Mouse (Mus musculus) liver, embryonic 12.5 days (tissue): ENCODE measurements around the gene Tbx6. TPM values are rescaled to one million over a fixed set of nuclear protein-coding genes. Genes with fewer than 3 reads are reported as not detected.

ENCODE experiments used
- ATAC-seq: fragments of 200-750 bp; cut with Nextera tagmentation; 2 replicates; pipeline ENCODE4 v1.8.0; 2017; ENCODE audit warnings: moderate number of reproducible peaks, mild to moderate bottlenecking, moderate library complexity
- H3K27ac ChIP-seq: fragments of 300-500 bp; sonication (generic); 2 replicates; pipeline ENCODE4 v1.5.1; 2016; ENCODE audit warnings: mild to moderate bottlenecking
- H3K27me3 ChIP-seq: fragments of 300-500 bp; sonication (generic); replicated peaks from 2 replicates; pipeline ENCODE4 v1.6.1; 2016; ENCODE audit warnings: mild to moderate bottlenecking, moderate library complexity
- H3K36me3 ChIP-seq: fragments of 300-500 bp; sonication (generic); 2 replicates; pipeline ENCODE4 v1.6.1; 2016; ENCODE audit warnings: mild to moderate bottlenecking, moderate library complexity
- H3K4me1 ChIP-seq: fragments of 300-500 bp; sonication (generic); 2 replicates; pipeline ENCODE4 v1.6.1; 2016
- H3K4me2 ChIP-seq: fragments of 300-500 bp; sonication (generic); 2 replicates; pipeline ENCODE4 v1.6.1; 2016; ENCODE audit warnings: mild to moderate bottlenecking, moderate library complexity
- H3K4me3 ChIP-seq: fragments of 300-500 bp; sonication (generic); 2 replicates; pipeline ENCODE4 v1.5.1; 2016; ENCODE audit warnings: mild to moderate bottlenecking, moderate library complexity
- H3K9ac ChIP-seq: fragments of 300-500 bp; sonication (generic); 2 replicates; pipeline ENCODE4 v1.6.1; 2016; ENCODE audit warnings: mild to moderate bottlenecking, moderate library complexity
- H3K9me3 ChIP-seq: fragments of 300-500 bp; sonication (generic); replicated peaks from 2 replicates; pipeline ENCODE4 v1.6.1; 2016; ENCODE audit warnings: mild to moderate bottlenecking, moderate library complexity
- WGBS: fragments of 180-500 bp; shearing (Covaris S2); methylation state at CpG from one replicate; pipeline ENCODE4 v1.1.7; 2016; ENCODE audit not compliant: insufficient replicate concordance; 5-methylcytosine and 5-hydroxymethylcytosine counted together
- polyA plus RNA-seq: library from polyadenylated mRNA; unstranded; fragments of >200 nt; fragmentation: Nextera tagmentation; extraction: Ambion mirVana; gene quantifications from 2 replicates; pipeline ENCODE4 v1.2.1, GENCODE M21; 2016

The Tbx6 gene
- polyA plus RNA-seq, 1 experiment from 2014 or later, result 0.33 TPM

GRCm38 (mm10) chr7:126784469-126784868 lies 3.2 kb downstream of the Tbx6 start:
- Histone ChIP-seq H3K4me2 (no peak overlapping the region), H3K27me3 (no peaks in the 10 kb centered on the region), H3K36me3 (peaks cover 71% of the 10 kb centered on the region), H3K9me3 (no peaks in the 10 kb centered on the region), H3K27ac (no peak overlapping the region), H3K4me3 (no peak overlapping the region), H3K4me1 (peaks cover 34% of the 10 kb centered on the region), H3K9ac (no peak overlapping the region)
- 82% methylated on average over 7 of the region's 7 CpGs for WGBS
- ATAC-seq, result no peak

- Histone ChIP-seq H3K4me2 (no peak overlapping the region), H3K4me3 (no peak overlapping the region), H3K27ac (no peak overlapping the region), H3K27me3 (no peaks in the 10 kb centered on the region), H3K36me3 (peaks cover 77% of the 10 kb centered on the region), H3K4me1 (peaks cover 32% of the 10 kb centered on the region), H3K9ac (no peak overlapping the region), H3K9me3 (no peaks in the 10 kb centered on the region)
- no peak for ATAC-seq
- 78% methylated on average over 4 of the region's 4 CpGs for WGBS
Measured at GRCm38 (mm10) chr7:126785056-126785455, 3.8 kb downstream of the Tbx6 start.

GRCm38 (mm10) chr7:126786142-126786541 lies 4.9 kb downstream of the Tbx6 start:
- H3K27ac ChIP-seq, result no peak overlapping the region
- H3K36me3 ChIP-seq, result peaks cover 85% of the 10 kb centered on the region
- H3K4me2 ChIP-seq, result no peak overlapping the region
- H3K9ac ChIP-seq, result no peak overlapping the region
- peaks cover 32% of the 10 kb centered on the region for H3K4me1 ChIP-seq
- H3K4me3 ChIP-seq, result no peak overlapping the region
- no peaks in the 10 kb centered on the region for H3K9me3 ChIP-seq
- ATAC-seq, result no peak
- no peaks in the 10 kb centered on the region for H3K27me3 ChIP-seq
- 86% methylated on average over 14 of the region's 14 CpGs for WGBS

GRCm38 (mm10) chr7:126789141-126789540 lies 7.9 kb downstream of the Tbx6 start:
- no peak overlapping the region for H3K4me2 ChIP-seq
- 87% methylated on average over 4 of the region's 4 CpGs for WGBS
- no peak overlapping the region for H3K4me3 ChIP-seq
- no peaks in the 10 kb centered on the region for H3K9me3 ChIP-seq
- H3K9ac ChIP-seq, result no peak overlapping the region
- H3K4me1 ChIP-seq, result peaks cover 37% of the 10 kb centered on the region
- no peak overlapping the region for H3K27ac ChIP-seq
- peaks cover 72% of the 10 kb centered on the region for H3K36me3 ChIP-seq
- no peak for ATAC-seq
- no peaks in the 10 kb centered on the region for H3K27me3 ChIP-seq

GRCm38 (mm10) chr7:126791851-126792720 lies 10.8 kb downstream of the Tbx6 start, which contains the start of gene Ppp4c:
TSS of gene Ppp4c (minus strand) at chr7:126792496.
- Histone ChIP-seq H3K4me2 (peak within 1 kb of the TSS; percentile 92), H3K4me3 (peak within 1 kb of the TSS; percentile 93), H3K27me3 (no peaks in the 10 kb centered on the region), H3K9me3 (no peaks in the 10 kb centered on the region), H3K9ac (peak within 1 kb of the TSS; percentile 96), H3K4me1 (peaks cover 67% of the 10 kb centered on the region), H3K36me3 (peaks cover 71% of the 10 kb centered on the region), H3K27ac (peak within 1 kb of the TSS; percentile 93)
- under 1% methylated on average over 81 of the region's 83 CpGs for WGBS
- ATAC-seq, result peak; percentile 91

- 20% methylated on average over 11 of the region's 11 CpGs for WGBS
- no peaks in the 10 kb centered on the region for H3K9me3 ChIP-seq
- H3K4me1 ChIP-seq, result peaks cover 75% of the 10 kb centered on the region
- peak overlapping the region; percentile 93 for H3K27ac ChIP-seq
- peak overlapping the region; percentile 92 for H3K4me2 ChIP-seq
- H3K27me3 ChIP-seq, result no peaks in the 10 kb centered on the region
- peaks cover 70% of the 10 kb centered on the region for H3K36me3 ChIP-seq
- ATAC-seq, result peak; percentile 9; the same call in 1 of the 2 replicates
- H3K4me3 ChIP-seq, result peak overlapping the region; percentile 93
- H3K9ac ChIP-seq, result peak overlapping the region; percentile 96
Measured at GRCm38 (mm10) chr7:126792721-126793443, 11.6 kb downstream of the Tbx6 start.

GRCm38 (mm10) chr7:126793456-126794270 lies 12.4 kb downstream of the Tbx6 start:
- Histone ChIP-seq H3K36me3 (peaks cover 62% of the 10 kb centered on the region), H3K9ac (peak overlapping the region; percentile 96; the same call in 1 of the 2 replicates), H3K4me1 (peaks cover 81% of the 10 kb centered on the region), H3K4me2 (peak overlapping the region; percentile 92), H3K27me3 (no peaks in the 10 kb centered on the region), H3K27ac (peak overlapping the region; percentile 93), H3K4me3 (0 out of 2 replicates have a peak overlapping the region, but pooled peaks have one; percentile 93), H3K9me3 (no peaks in the 10 kb centered on the region)
- WGBS, result 71% methylated on average over 4 of the region's 4 CpGs
- ATAC-seq, result no peak

- Histone ChIP-seq H3K4me3 (no peak overlapping the region), H3K4me1 (peaks cover 81% of the 10 kb centered on the region), H3K36me3 (peaks cover 57% of the 10 kb centered on the region), H3K9ac (no peak overlapping the region), H3K4me2 (no peak overlapping the region), H3K9me3 (no peaks in the 10 kb centered on the region), H3K27ac (peak overlapping the region; percentile 41; the same call in 1 of the 2 replicates), H3K27me3 (no peaks in the 10 kb centered on the region)
- ATAC-seq, result no peak
- WGBS, result 42% methylated on average over 4 of the region's 4 CpGs
Measured at GRCm38 (mm10) chr7:126794271-126794605, 13.0 kb downstream of the Tbx6 start.

GRCm38 (mm10) chr7:126795387-126796317 lies 14.4 kb downstream of the Tbx6 start:
- Histone ChIP-seq H3K4me2 (no peak overlapping the region), H3K4me3 (no peak overlapping the region), H3K27me3 (no peaks in the 10 kb centered on the region), H3K27ac (0 out of 2 replicates have a peak overlapping the region, but pooled peaks have one; percentile 17), H3K9me3 (no peaks in the 10 kb centered on the region), H3K36me3 (peaks cover 42% of the 10 kb centered on the region), H3K9ac (no peak overlapping the region), H3K4me1 (peaks cover 84% of the 10 kb centered on the region)
- no peak for ATAC-seq
- WGBS, result 77% methylated on average over 16 of the region's 16 CpGs

GRCm38 (mm10) chr7:126796350-126796932 lies 15.2 kb downstream of the Tbx6 start:
- H3K4me3 ChIP-seq, result peak overlapping the region; percentile 77
- peak overlapping the region; percentile 93 for H3K27ac ChIP-seq
- H3K27me3 ChIP-seq, result no peaks in the 10 kb centered on the region
- 72% methylated on average over 8 of the region's 8 CpGs for WGBS
- ATAC-seq, result no peak
- H3K9me3 ChIP-seq, result no peaks in the 10 kb centered on the region
- peak overlapping the region; percentile 91 for H3K4me2 ChIP-seq
- peaks cover 81% of the 10 kb centered on the region for H3K4me1 ChIP-seq
- H3K36me3 ChIP-seq, result peaks cover 41% of the 10 kb centered on the region
- H3K9ac ChIP-seq, result peak overlapping the region; percentile 85; the same call in 1 of the 2 replicates
